Mouse (Mus musculus) MEL (cell line): ENCODE results near the gene Akip1. TPM values are rescaled to one million over a fixed set of nuclear protein-coding genes. Genes with fewer than 3 reads are reported as not detected.

Source experiments
- DNase-seq: peaks from one replicate; pipeline ENCODE4 v3.0.0; 2011; ENCODE audit warnings: low read depth, low spot score
- H3K27ac ChIP-seq: 2 replicates; pipeline ENCODE4 v1.5.1; 2012; ENCODE audit warnings: low read depth, mild to moderate bottlenecking, control low read depth, low read length, moderate library complexity; ENCODE audit not compliant: control insufficient read depth
- H3K27me3 ChIP-seq, 2 experiments: fragments of 150-350 bp in 1 of 2; sonication (generic) in 1 of 2; 2 replicates each; pipeline ENCODE4 v1.6.1; 2012; ENCODE audit warnings: low read length in 2 of 2, mild to moderate bottlenecking in 2 of 2, improper control_type of control experiment in 1 of 2, moderate library complexity in 1 of 2; ENCODE audit not compliant: insufficient read depth in 2 of 2, control insufficient read depth in 1 of 2
- H3K36me3 ChIP-seq, 2 experiments: 2 replicates each; pipeline ENCODE4 v1.6.1; 2012 to 2014; ENCODE audit warnings: low read length in 2 of 2, improper control_type of control experiment in 1 of 2, inconsistent platforms in 1 of 2, mild to moderate bottlenecking in 1 of 2; ENCODE audit not compliant: insufficient read depth in 2 of 2, control insufficient read depth in 1 of 2
- H3K4me1 ChIP-seq, 2 experiments: fragments of 150-350 bp in 1 of 2; sonication (generic) in 1 of 2; 2 replicates each; pipeline ENCODE4 v1.6.1; 2012; ENCODE audit warnings: low read length in 2 of 2, improper control_type of control experiment in 1 of 2, mild to moderate bottlenecking in 1 of 2; ENCODE audit not compliant: insufficient read depth in 2 of 2, control insufficient read depth in 1 of 2
- H3K4me3 ChIP-seq, 2 experiments: fragments of 150-350 bp in 1 of 2; sonication (generic) in 1 of 2; 2 replicates each; pipeline ENCODE4 v1.5.1; 2012; ENCODE audit warnings: low read depth in 2 of 2, low read length in 2 of 2, mild to moderate bottlenecking in 2 of 2, moderate library complexity in 2 of 2, control low read depth in 1 of 2, improper control_type of control experiment in 1 of 2; ENCODE audit not compliant: control insufficient read depth in 1 of 2, insufficient read depth in 1 of 2
- H3K79me2 ChIP-seq: 2 replicates; pipeline ENCODE4 v1.6.1; 2012; ENCODE audit warnings: mild to moderate bottlenecking, low read length, moderate library complexity; ENCODE audit not compliant: control insufficient read depth, poor library complexity, insufficient read depth
- H3K9ac ChIP-seq: 2 replicates; pipeline ENCODE4 v1.6.1; 2012; ENCODE audit warnings: low read depth, mild to moderate bottlenecking, control low read depth, low read length, moderate library complexity; ENCODE audit not compliant: control insufficient read depth, poor library complexity, severe bottlenecking
- H3K9me3 ChIP-seq: fragments of 150-350 bp; sonication (generic); replicated peaks from 2 replicates; pipeline ENCODE4 v1.6.1; 2012; ENCODE audit warnings: mild to moderate bottlenecking, low read length, improper control_type of control experiment, moderate library complexity; ENCODE audit not compliant: insufficient read depth
- BHLHE40 ChIP-seq: IDR thresholded peaks from 2 replicates; pipeline ENCODE4 v1.6.1; 2012; ENCODE audit warnings: low read depth, mild to moderate bottlenecking, inconsistent platforms, low read length, improper control_type of control experiment, borderline replicate concordance
- CHD1 ChIP-seq: IDR thresholded peaks from 2 replicates; pipeline ENCODE4 v1.6.1; 2012; ENCODE audit warnings: low read depth, mild to moderate bottlenecking, inconsistent platforms, low read length, improper control_type of control experiment
- CTCF ChIP-seq, 3 experiments: IDR thresholded peaks in 2 of 3; conservative IDR thresholded peaks in 1 of 3; 2 replicates each; pipeline ENCODE4 v1.5.1; 2011 to 2012; ENCODE audit warnings: low read length in 3 of 3, low read depth in 2 of 3, mild to moderate bottlenecking in 2 of 3, improper control_type of control experiment in 1 of 3, inconsistent platforms in 1 of 3, mixed read lengths in 1 of 3, moderate library complexity in 1 of 3; ENCODE audit not compliant: control insufficient read depth in 1 of 3, insufficient read depth in 1 of 3, poor library complexity in 1 of 3, severe bottlenecking in 1 of 3
- E2F4 ChIP-seq: IDR thresholded peaks from 2 replicates; pipeline ENCODE4 v1.6.1; 2011; ENCODE audit warnings: low read depth, low read length, improper control_type of control experiment, borderline replicate concordance
- ELF1 ChIP-seq: IDR thresholded peaks from 2 replicates; pipeline ENCODE4 v1.6.1; 2014; ENCODE audit warnings: low read depth, mild to moderate bottlenecking, inconsistent platforms, low read length, improper control_type of control experiment, moderate library complexity
- ETS1 ChIP-seq: IDR thresholded peaks from 2 replicates; pipeline ENCODE4 v1.6.1; 2012; ENCODE audit warnings: low read depth, mild to moderate bottlenecking, inconsistent platforms, low read length, improper control_type of control experiment, moderate library complexity
- GABPA ChIP-seq: IDR thresholded peaks from 2 replicates; pipeline ENCODE4 v1.6.1; 2012; ENCODE audit warnings: low read depth, mild to moderate bottlenecking, inconsistent platforms, low read length, improper control_type of control experiment, moderate library complexity
- HCFC1 ChIP-seq: IDR thresholded peaks from 2 replicates; pipeline ENCODE4 v1.6.1; 2012; ENCODE audit warnings: low read depth, mild to moderate bottlenecking, inconsistent platforms, low read length, improper control_type of control experiment, moderate library complexity
- MAFK ChIP-seq: IDR thresholded peaks from 2 replicates; pipeline ENCODE4 v1.6.1; 2011; ENCODE audit warnings: low read depth, mild to moderate bottlenecking, low read length, improper control_type of control experiment, borderline replicate concordance
- MAZ ChIP-seq: IDR thresholded peaks from 2 replicates; pipeline ENCODE4 v1.6.1; 2012; ENCODE audit warnings: low read depth, mild to moderate bottlenecking, inconsistent platforms, low read length, improper control_type of control experiment
- MYB ChIP-seq: IDR thresholded peaks from 2 replicates; pipeline ENCODE4 v1.6.1; 2011; ENCODE audit warnings: mild to moderate bottlenecking, low read depth, low read length, improper control_type of control experiment
- MYC ChIP-seq: IDR thresholded peaks from 2 replicates; pipeline ENCODE4 v1.6.1; 2011; ENCODE audit warnings: low read depth, mild to moderate bottlenecking, low read length, improper control_type of control experiment, moderate library complexity
- NRF1 ChIP-seq: IDR thresholded peaks from 2 replicates; pipeline ENCODE4 v1.6.1; 2014; ENCODE audit warnings: low read depth, mild to moderate bottlenecking, inconsistent platforms, low read length, improper control_type of control experiment, moderate library complexity; ENCODE audit not compliant: poor library complexity, insufficient read depth, severe bottlenecking
- POLR2A ChIP-seq, 2 experiments: IDR thresholded peaks; 2 replicates each; pipeline ENCODE4 v1.6.1; 2011 to 2012; ENCODE audit warnings: low read length in 2 of 2, mild to moderate bottlenecking in 2 of 2, control low read depth in 1 of 2, improper control_type of control experiment in 1 of 2, low read depth in 1 of 2, moderate library complexity in 1 of 2; ENCODE audit not compliant: control insufficient read depth in 1 of 2, insufficient read depth in 1 of 2, poor library complexity in 1 of 2
- RAD21 ChIP-seq: IDR thresholded peaks from 2 replicates; pipeline ENCODE4 v1.6.1; 2011; ENCODE audit warnings: mild to moderate bottlenecking, low read depth, low read length, improper control_type of control experiment
- RCOR1 ChIP-seq: IDR thresholded peaks from 2 replicates; pipeline ENCODE4 v1.6.1; 2012; ENCODE audit warnings: low read depth, mild to moderate bottlenecking, inconsistent platforms, low read length, improper control_type of control experiment
- SMC3 ChIP-seq: IDR thresholded peaks from 2 replicates; pipeline ENCODE4 v1.6.1; 2011; ENCODE audit warnings: low read depth, low read length, improper control_type of control experiment
- TCF12 ChIP-seq: IDR thresholded peaks from 2 replicates; pipeline ENCODE4 v1.6.1; 2014; ENCODE audit warnings: low read depth, mild to moderate bottlenecking, inconsistent platforms, low read length, improper control_type of control experiment, moderate library complexity
- USF1 ChIP-seq: IDR thresholded peaks from 2 replicates; pipeline ENCODE4 v1.6.1; 2014; ENCODE audit warnings: low read depth, mild to moderate bottlenecking, inconsistent platforms, low read length, improper control_type of control experiment, moderate library complexity
- ZC3H11A ChIP-seq: IDR thresholded peaks from 2 replicates; pipeline ENCODE4 v1.6.1; 2012; ENCODE audit warnings: low read depth, mild to moderate bottlenecking, inconsistent platforms, low read length, improper control_type of control experiment
- polyA plus RNA-seq, 2 experiments: library from polyadenylated mRNA; stranded (reverse) in 1 of 2; unstranded in 1 of 2; fragments of >175 nt in 1 of 2; fragments of >200 nt in 1 of 2; gene quantifications; 2 replicates each; pipeline versions ENCODE4 v1.2.1 to v1.2.4; 2012; ENCODE audit warnings: low replicate concordance in 2 of 2, low read depth in 1 of 2; ENCODE audit not compliant: insufficient read length in 2 of 2, insufficient read depth in 1 of 2, missing spikeins in 1 of 2
- total RNA-seq: library from RNA; depleted of rRNA; stranded (reverse); fragments of 300-350 nt; gene quantifications from 2 replicates; pipeline ENCODE4 v1.2.3, GENCODE M21; 2012

Akip1 gene
- total and polyA plus RNA-seq, 3 experiments = 29.0 to 34.0 TPM; not detected in 1

DNA sequence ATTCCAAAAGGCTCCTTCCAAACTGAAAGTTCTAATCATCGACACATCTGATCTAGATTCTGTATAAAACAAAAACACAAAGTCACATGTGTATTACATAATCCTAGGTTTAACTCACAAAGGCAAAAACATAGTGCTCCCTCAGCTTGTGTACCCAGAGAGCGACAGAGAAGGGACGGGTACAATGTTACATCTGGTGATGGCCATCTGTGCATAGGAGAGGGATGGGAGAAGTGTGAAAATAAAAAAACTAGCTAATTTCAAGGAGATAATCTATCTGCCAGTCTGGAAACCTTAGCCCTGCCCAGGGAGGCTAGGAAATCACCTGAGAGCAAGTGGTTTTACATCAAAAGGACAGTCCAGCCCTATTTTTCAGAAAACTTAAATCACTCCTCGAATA, 40.9 kb upstream of the Akip1 start:
- Histone ChIP-seq H3K4me1 (peaks cover 0 to 8% of the 10 kb centered on the region in 2 experiments; a peak in 2 of 4 replicates), H3K27me3 (no peaks in the 10 kb centered on the region), H3K9me3 (no peaks in the 10 kb centered on the region), H3K79me2 (no peaks in the 10 kb centered on the region), H3K36me3 (peaks cover 0 to 3% of the 10 kb centered on the region in 2 experiments; a peak in 1 of 4 replicates), H3K4me3 (no peak overlapping the region), H3K9ac (no peak overlapping the region), H3K27ac (no peak overlapping the region)
- DNase-seq = no peak
- TF ChIP-seq MAFK (no peak), CHD1 (no peak), POLR2A (IDR thresholded peaks at IDR 0.05; ENCODE audit: control insufficient read depth in 1 of 2, insufficient read depth in 1 of 2, low read depth in 1 of 2, low read length in 2 of 2, poor library complexity in 1 of 2) (no peak), RCOR1 (no peak), MAZ (no peak), E2F4 (no peak), ZC3H11A (no peak), ELF1 (no peak), MYC (no peak), ETS1 (no peak), NRF1 (no peak)

DNA sequence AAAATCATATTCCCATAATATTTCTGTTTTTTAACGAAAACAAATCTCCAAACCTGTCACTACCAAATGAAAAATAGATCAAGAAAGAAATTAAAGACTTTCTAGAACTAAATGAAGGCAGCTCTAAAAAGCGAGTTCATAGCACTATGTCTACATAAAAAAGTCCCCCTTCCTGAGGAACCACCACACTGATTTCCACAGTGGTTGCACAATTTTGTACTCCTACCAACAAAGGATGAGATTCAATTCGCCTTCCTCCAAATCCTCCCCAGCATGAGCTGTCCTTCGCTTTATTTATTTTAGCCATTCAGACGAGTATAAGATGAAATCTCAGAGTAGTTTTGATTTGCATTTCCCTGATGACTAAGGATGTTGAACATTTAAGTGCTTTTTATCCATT, 36.8 kb upstream of the Akip1 start:
- Histone ChIP-seq H3K27ac (no peak overlapping the region), H3K79me2 (no peaks in the 10 kb centered on the region), H3K9ac (no peak overlapping the region), H3K4me3 (no peak overlapping the region), H3K36me3 (no peaks in the 10 kb centered on the region), H3K27me3 (no peaks in the 10 kb centered on the region), H3K4me1 (no peaks in the 10 kb centered on the region), H3K9me3 (no peaks in the 10 kb centered on the region)
- DNase-seq = no peak
- TF ChIP-seq USF1 = no peak
- TF ChIP-seq GABPA = no peak
- no peak for TF ChIP-seq CTCF (IDR thresholded peaks at IDR 0.05 in 2 of 3, conservative IDR thresholded peaks at IDR 0.05 in 1 of 3; ENCODE audit: control insufficient read depth in 1 of 3, insufficient read depth in 1 of 3, low read depth in 2 of 3, low read length in 3 of 3, poor library complexity in 1 of 3, severe bottlenecking in 1 of 3)
- no peak for TF ChIP-seq TCF12
- no peak for TF ChIP-seq MAFK
- no peak for TF ChIP-seq RCOR1
- TF ChIP-seq RAD21 = no peak
- TF ChIP-seq MYB = no peak
- no peak for TF ChIP-seq SMC3
- TF ChIP-seq ZC3H11A = no peak
- TF ChIP-seq BHLHE40 = no peak
- no peak for TF ChIP-seq HCFC1
